Mouse (Mus musculus) brain, embryonic 14.5 days (tissue): ENCODE results near the gene Cnot1.

Experiments
- CTCF ChIP-seq: fragments of 200-500 bp; IDR thresholded peaks from 2 replicates; pipeline ENCODE4 v1.5.1; 2012; ENCODE audit warnings: inconsistent platforms, mild to moderate bottlenecking, moderate library complexity, borderline replicate concordance; ENCODE audit not compliant: insufficient read depth, insufficient read length; ENCODE audit errors: extremely low read depth
- POLR2A ChIP-seq: fragments of 200-500 bp; IDR thresholded peaks from 2 replicates; pipeline ENCODE4 v1.6.1; 2012; ENCODE audit warnings: mild to moderate bottlenecking, inconsistent platforms, borderline replicate concordance; ENCODE audit not compliant: poor library complexity, insufficient read depth, insufficient read length, severe bottlenecking; ENCODE audit errors: extremely low read depth

- no peak for TF ChIP-seq CTCF
- no peak for TF ChIP-seq POLR2A
Observed at GRCm38 (mm10) chr8:95704538-95704937, 102.7 kb downstream of the Cnot1 start.
